Mouse (Mus musculus) lung, postnatal 14 days (tissue): ENCODE data around the gene Csad.
A peak's percentile ranks its signal among the peaks of the same experiment; 100 is the strongest.
"Not testable (repeated sequence)": the region's sequence is repeated elsewhere in the genome, so short reads cannot be mapped to it uniquely, and the experiment has no call there.

Experiments used
- DNase-seq: peaks from one replicate; pipeline ENCODE4 v3.0.0; 2021

Csad gene

DNA sequence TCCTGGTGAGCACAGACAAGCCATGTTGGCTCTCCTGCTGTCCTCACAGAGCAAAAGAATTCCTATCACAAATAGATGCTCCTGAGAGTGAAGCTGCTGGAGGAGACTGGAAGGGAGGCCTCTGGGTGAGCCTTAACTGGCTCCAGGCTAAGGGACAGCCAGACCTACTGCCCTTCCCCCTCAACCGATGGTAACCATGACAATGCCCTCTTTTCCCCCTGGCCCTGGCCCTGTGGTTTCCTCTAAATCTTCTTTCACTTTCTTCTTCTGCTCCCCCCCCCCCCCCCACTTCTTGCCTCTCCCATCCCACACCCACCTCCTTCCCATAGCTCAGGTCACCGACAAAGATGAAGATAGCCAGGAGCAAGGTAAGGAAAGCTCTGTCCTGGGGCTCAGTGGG is 29.4 kb upstream of the Csad start:
- no peak for DNase-seq

DNA sequence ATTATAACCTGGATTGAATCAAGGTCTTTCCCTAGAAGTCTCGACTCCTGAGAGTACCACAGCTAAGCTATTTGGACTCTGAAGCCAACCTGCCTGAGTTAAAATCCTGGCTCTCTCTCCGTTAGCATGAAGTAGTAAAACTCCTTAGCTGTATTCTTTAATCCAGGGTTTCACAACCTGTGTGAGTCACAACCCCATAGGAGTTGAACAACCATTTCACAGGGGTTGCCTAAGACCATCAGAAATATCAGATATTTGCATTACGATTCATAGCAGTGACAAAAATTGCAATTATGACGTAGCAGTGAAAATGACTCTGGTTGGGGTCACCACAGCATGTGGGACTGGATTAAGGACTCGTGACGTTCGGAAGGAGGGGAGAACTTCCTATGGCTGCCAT is 28.2 kb upstream of the Csad start:
- no peak for DNase-seq

- no peak for DNase-seq
Measured at GRCm38 (mm10) chr15:102231748-102232147, 27.2 kb upstream of the Csad start, which contains the start of gene Itgb7. Gene Itgb7 (minus strand): TSS chr15:102231944.

DNA sequence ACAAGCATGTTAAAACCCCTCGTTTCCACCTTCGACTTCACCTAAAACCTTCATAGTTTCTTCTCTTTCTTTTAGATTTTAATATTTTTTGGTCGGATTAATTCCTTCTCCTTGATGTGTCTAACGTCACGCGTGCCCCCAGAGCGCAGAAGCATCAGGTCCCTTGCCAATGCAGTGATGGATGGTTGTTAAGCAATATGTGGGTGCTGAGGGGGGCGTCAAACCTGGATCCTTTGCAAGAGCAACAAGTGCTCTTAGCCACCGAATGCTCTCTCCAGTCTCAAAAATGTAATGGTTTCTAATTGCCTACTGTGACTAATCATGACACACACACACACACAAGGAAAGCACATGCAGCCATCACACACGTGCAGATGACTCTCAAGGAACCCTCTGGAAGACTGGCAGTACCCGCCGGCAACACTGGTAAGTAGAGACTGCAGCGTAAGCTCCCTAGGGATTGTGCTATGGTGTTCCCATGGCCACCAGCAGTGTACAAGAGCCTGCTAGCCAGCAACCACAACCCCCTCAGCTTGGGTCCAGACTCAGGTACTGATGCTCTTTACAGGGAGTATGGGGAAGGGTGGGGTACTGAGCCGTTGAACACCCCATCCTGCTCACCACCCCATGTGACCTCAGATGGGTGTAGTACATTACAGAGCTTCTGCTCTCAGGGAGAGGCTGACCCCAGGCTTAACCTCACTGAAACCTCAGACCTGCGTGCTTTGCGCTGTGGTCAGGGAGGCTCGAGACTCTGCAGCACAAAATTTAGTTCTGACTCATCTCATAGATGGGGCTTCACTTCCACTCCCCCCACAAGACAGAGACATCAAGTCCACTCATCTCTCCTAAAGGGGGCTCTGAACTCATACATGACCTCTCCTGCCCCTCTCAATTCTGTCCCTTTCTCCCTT is 26.1 kb upstream of the Csad start:
- no peak for DNase-seq

GRCm38 (mm10) chr15:102225619-102226018 is 21.1 kb upstream of the Csad start:
- DNase-seq: not testable (repeated sequence)

DNA sequence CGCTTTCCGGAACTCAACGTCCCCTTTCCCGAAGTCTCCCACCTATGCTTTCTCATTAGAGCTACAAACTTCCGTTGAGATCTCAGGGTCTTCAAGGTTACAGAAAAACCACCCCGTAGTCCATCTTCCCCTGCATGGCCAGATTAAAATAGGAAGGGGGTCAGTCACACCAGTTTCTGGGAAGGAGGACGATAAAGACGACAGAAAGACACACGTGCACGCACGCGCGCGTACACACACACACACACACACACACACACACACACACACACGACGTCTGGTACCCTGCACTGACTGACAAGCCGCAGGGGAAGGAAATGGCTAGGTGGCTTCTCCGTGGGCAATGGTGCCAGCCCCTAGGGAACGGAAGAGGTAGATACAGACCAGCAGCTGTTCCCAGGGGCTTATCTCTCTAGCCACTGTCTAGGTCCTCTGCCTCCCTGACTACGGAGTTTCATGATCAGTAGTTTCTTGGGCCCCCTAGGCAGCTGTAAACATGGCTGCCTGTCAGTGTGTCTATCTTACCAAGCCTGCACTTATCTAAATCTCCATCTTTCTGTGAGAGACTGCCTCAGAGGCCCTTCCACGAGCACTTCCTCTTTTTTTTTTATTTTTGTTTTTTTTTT is 20.6 kb upstream of the Csad start:
- no peak for DNase-seq

DNA sequence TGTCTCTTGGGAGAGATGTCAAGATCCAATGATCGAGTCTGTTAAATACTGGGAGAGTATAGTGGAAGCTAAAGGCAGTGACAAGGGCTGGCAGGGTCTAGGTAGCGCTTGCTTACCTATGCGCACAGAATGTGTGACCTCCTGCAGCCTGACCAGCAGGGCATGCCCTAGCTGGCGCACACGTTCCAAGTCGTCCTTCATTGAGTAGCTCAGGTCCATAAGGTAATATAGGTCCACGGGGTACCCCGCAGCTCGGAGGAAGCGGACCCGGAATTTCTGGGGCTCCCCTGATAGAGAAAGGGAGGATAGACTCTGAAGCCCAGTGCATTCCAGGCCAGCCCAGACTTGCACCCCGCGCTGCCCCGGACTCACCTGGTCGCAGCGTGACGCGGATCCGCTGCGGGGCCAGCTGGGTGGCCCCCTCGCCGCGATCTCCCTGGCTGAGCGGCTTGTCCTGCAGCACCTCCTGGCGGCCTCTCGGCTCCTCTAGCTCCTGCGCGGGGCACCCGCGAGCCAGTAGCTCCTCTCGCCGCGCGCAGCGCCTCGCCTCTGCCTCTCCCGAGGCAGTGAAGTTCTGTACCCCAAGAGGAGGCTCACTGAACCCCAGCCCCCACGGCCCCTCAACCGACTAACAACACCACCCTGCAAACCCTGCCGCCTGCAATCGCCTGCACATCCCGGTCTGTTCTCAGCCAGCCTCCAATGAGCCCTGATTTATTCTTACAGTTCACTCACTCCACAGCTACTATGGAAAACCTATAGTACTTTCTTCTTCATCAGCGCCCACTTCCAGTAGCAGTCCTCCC is 19.9 kb upstream of the Csad start:
- DNase-seq: peak; percentile 88

- no peak for DNase-seq
Measured at GRCm38 (mm10) chr15:102222386-102222785, 17.9 kb upstream of the Csad start.

- no peak for DNase-seq
Measured at GRCm38 (mm10) chr15:102217325-102217724, 12.8 kb upstream of the Csad start.

DNA sequence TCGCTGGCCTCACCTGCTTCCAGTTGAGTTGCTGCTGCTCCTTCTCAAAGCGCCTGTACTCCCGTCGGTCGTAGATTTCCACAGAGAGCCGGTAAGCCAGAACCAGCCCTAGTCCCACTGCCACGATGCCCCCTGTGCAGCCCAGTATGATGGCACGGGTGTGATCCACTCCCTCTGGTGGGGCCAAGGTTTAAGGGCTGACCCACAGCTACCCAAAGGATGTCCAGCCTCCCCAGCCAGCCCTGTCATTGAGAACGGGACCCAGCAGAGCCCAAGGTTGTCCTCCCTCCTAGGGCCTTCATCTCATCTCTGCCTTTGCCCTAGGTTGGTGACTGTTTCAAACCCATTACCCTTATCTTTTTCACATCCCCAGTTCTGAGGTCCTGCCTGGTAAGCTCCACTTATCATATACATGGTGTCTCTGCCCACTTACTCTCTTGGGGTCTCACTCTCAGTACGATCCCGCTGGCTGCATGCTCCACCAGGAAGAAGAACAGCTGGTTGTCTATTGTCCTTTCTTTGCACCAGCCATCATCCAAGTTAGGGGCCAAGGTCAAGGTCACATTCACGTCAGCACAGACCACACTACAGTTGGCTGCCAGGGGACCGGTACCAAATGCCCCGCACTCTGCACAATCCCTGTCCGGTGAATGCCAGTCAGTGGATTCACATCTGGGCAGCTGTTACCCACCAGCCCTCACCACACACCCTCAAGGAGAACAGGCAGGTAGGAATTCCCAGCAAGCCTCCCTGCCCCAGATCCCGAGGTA is 12.1 kb upstream of the Csad start:
- DNase-seq: no peak

DNA sequence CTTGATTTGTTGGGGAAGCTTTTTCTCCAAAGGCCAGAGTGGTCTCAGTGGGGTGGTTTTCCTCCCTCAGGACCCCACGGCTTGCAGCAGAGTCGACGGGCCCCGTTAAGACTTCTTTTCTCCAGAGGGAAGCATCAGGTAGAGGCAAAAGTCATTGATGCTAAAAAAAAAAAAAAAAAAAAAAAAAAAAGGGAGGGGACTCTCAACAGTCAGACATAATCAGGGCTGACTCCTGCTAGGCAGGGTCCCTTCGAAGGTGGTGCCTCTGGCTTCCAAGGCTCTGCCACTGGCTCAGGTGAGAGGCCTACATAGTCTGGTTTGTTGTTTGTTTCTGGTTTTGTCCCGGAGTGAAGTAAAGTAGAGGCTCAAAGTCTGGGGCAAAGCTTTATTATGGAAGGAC is 11.1 kb upstream of the Csad start:
- no peak for DNase-seq

DNA sequence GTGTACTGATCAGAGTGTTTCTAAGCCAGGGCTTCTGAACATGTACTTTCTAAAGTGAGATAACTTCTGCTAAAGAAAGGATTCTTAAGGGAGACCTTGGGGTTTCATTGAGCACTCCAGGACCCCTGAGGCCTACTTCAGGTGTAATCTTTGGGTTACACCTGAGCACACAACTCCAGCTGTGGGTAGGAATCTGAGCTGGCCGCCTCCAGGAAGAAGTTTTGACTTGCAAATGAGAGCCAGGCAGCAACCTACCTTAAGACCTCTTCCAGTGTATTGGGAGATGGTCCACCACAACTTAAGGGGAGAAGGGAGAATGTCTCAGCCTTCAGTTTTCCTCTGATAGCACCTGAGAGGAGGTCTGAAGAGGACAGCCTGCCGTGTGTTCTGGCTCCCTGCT is 9.6 kb upstream of the Csad start:
- no peak for DNase-seq

- no peak for DNase-seq
Measured at GRCm38 (mm10) chr15:102211895-102212294, 7.4 kb upstream of the Csad start.

DNA sequence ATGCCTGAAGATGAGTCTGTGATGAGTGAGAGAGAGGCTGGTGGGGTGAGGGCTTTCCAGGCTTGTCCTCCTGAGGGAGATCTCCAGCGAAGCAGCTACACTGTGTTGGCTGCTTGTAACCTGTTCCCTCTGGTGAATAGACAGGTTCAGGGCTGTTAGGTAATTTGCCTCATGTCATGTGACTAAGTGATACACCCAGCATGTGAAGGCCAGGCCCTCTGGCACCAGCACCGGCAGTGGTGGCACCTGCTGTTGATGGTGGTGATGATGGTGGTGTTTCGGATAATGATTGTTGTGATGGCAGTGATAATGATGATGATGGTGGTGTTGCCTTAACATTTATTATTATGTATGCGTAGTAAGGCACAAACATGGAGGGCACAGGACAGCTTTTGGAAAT is 6.3 kb upstream of the Csad start:
- DNase-seq: no peak

DNA sequence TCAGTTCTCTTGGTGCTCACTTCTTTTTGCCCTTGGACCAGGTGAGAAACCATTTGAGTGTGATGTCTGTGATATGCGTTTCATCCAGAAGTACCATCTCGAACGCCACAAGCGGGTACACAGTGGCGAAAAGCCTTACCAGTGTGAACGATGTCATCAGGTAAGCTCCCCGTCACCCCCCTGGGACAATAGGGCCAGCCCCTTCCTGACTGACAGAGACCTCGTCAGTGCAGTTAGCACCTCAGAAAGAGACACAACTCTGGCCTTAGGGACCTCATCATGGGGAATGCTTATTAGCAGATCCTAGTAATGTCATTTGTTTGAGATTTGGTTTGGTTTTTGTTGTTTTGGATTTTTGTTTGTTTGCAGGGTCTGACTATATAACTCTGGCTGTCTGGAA is 4.6 kb upstream of the Csad start:
- no peak for DNase-seq

- no peak for DNase-seq
Measured at GRCm38 (mm10) chr15:102208092-102208561, 3.6 kb upstream of the Csad start.

GRCm38 (mm10) chr15:102207351-102207750 is 2.8 kb upstream of the Csad start:
- DNase-seq: no peak

DNA sequence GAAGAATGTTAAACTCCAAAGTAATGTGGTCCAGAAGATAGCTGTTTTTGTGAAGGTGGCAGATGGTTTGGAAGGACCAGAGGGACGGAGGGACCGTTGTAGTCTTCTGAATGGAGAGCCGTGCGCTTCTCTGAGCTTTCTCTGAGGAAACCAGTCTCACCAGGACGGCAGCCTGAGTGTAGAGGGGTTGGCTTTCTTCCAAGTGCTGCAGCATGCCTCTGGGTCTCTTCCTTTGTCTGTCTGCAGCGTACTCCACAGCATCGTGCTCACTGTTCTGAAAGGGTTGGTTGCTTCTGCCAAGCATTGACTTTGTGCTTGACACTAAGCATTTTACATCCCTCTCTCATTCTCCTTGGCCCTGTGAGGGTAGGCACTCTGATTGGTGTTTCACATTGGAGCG is 1.3 kb upstream of the Csad start:
- DNase-seq: no peak

DNA sequence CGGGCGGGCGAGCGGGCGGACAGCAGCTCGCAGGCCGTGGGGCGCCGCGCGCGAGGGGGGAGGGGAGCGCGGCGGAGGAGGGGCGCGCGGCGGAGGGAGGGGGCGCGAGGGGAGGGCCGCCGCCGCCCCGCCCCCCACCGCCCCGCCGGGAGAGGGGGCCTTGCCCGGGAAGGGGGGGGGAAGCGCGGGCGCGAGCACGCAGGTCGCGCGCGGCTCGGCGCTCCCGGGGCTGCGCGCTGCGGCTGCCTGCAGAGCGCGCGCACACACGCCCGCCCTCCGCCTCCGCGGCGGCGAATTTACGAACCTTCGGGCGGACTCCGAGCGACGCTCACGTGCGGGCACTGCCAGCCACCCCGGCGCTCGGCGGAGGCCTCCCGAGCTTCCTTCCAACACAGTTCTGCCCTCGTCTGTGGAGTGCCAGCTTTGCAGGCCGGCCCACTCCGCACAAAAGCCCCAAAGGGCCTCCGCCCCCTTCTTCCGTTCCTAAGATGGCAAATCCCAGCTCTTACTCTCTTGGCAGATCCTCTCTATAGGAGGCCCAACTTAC is 616 bp downstream of the Csad start:
- DNase-seq: peak; percentile 70

- peak; percentile 95 for DNase-seq
Measured at GRCm38 (mm10) chr15:102202971-102203834, 1.3 kb downstream of the Csad start, which contains the start of gene Zfp740. Gene Zfp740 (plus strand): TSS chr15:102203249.

- DNase-seq: peak; percentile 44
Measured at GRCm38 (mm10) chr15:102198841-102199240, 5.7 kb downstream of the Csad start.
